Mouse (Mus musculus) neural tube, postnatal 0 days (tissue): ENCODE measurements around the gene Olfr1263. TPM values are rescaled to one million over a fixed set of nuclear protein-coding genes. Genes with fewer than 3 reads are reported as not detected.

Source experiments
- polyA plus RNA-seq: library from polyadenylated mRNA; unstranded; fragments of >200 nt; fragmentation: Nextera tagmentation; extraction: Ambion mirVana; gene quantifications from 2 replicates; pipeline ENCODE4 v1.2.1, GENCODE M21; 2015

Olfr1263 gene
- not detected in 2 replicates for polyA plus RNA-seq

DNA sequence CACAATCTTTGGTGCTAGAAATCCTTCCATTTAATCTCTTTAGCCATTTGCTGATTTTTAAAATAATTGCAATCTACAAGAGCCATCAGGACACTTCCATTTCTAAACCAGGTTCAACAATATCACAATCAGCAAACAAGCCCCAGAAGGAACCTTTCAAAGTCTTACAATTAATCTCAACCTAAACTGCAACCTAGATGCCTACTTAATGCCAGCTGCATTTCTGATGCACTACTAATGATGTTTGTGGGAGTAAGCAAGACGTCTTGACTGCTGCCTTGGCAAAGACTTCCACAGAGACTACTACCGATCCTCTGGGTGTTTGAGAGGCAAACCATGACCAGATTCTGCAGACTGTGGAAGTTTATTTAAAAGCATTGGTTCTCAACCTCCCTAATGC lies at the start of gene Olfr1263:
Gene Olfr1263, plus strand, starts transcription at position 301 of the 400 bp plus-strand sequence.

DNA sequence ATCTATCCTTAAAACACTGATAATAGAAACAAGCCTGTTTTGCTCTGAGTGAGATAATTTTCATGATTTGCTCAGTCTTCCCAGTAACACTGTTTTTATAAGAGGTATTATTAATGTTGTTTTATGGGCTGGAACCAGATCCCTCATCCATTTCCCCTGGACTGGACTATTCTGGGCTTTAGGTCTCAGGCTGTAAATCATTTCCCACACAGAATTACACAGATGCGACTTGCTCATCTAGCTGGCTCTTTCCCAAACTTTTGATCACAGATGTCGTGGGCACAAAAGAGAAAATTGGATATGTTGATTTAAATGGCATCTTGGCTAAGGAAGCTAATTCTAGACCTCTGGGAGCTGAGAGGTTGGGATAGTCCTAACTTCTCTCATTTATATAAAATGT lies 37.7 kb upstream of the Olfr1263 start, which contains the start of gene Olfr1260:
Gene Olfr1260, plus strand, starts transcription at position 157 of the 400 bp plus-strand sequence.

GRCm38 (mm10) chr2:89990921-89991320 lies 21.0 kb upstream of the Olfr1263 start, which contains the start of gene Olfr1261:
Olfr1261 (plus strand) TSS chr2:89991221.

DNA sequence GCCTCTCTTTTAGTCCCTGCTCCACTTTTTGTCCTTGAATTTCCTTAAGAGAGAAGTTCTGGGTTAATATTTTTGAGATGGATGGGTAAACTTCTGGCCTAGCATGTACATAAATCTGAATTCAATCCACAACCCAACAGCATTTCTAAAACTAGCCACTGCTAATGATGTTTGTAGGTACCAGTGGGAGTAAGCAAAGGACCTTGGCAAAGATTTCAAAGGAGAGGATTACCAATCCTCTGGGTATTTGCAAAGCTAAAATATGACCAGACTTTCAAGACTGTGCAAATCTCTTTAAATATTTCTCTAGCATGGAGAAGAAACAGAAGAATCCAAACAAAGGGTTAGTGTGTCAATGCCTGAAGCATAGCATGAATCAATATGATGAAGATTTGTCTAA lies 12.1 kb upstream of the Olfr1263 start, which contains the start of gene Olfr1262:
Gene Olfr1262, plus strand, starts transcription at position 301 of the 400 bp plus-strand sequence.

GRCm38 (mm10) chr2:90025477-90025876 lies 13.5 kb downstream of the Olfr1263 start, which contains the start of gene Olfr1264:
Olfr1264 (minus strand) TSS chr2:90025577.

GRCm38 (mm10) chr2:90035037-90035436 lies 23.1 kb downstream of the Olfr1263 start, which contains the start of gene Olfr1265:
Olfr1265 (plus strand) TSS chr2:90035337.

GRCm38 (mm10) chr2:90063494-90063893 lies 51.6 kb downstream of the Olfr1263 start, which contains the start of gene Olfr140:
Olfr140 (minus strand) TSS chr2:90063594.

Other genes starting within 250 kb of the Olfr1263 start
- gene Olfr1254, start 218.5 kb upstream of the Olfr1263 start, polyA plus RNA-seq: not detected in 2 replicates
- gene Olfr1255, start 200.1 kb upstream of the Olfr1263 start, polyA plus RNA-seq: not detected in 2 replicates
- not detected in 2 replicates for gene Olfr1256, start 170.6 kb upstream of the Olfr1263 start, polyA plus RNA-seq
- gene Olfr48, start 163.9 kb upstream of the Olfr1263 start, polyA plus RNA-seq: 0.13 TPM in 1 of 2 replicates, not detected in the other
- gene Olfr1257, start 133.7 kb upstream of the Olfr1263 start, polyA plus RNA-seq: not detected in 2 replicates
- not detected in 2 replicates for gene Olfr1258, start 84.8 kb upstream of the Olfr1263 start, polyA plus RNA-seq
- gene Olfr1259, start 63.5 kb upstream of the Olfr1263 start, polyA plus RNA-seq: not detected in 2 replicates
- gene Olfr1260, start 37.8 kb upstream of the Olfr1263 start, polyA plus RNA-seq: not detected in 2 replicates
- not detected in 2 replicates for gene Olfr1261, start 20.9 kb upstream of the Olfr1263 start, polyA plus RNA-seq
- gene Olfr1262, start 12.0 kb upstream of the Olfr1263 start, polyA plus RNA-seq: not detected in 2 replicates
- not detected in 2 replicates for gene Olfr1264, start 13.4 kb downstream of the Olfr1263 start, polyA plus RNA-seq
- not detected in 2 replicates for gene Olfr1265, start 23.2 kb downstream of the Olfr1263 start, polyA plus RNA-seq
- not detected in 2 replicates for gene Olfr140, start 51.5 kb downstream of the Olfr1263 start, polyA plus RNA-seq
- not detected in 2 replicates for gene Olfr1269, start 109.3 kb downstream of the Olfr1263 start, polyA plus RNA-seq
- not detected in 2 replicates for gene Olfr32, start 130.2 kb downstream of the Olfr1263 start, polyA plus RNA-seq
- gene Olfr1270, start 141.0 kb downstream of the Olfr1263 start, polyA plus RNA-seq: not detected in 2 replicates
- gene Olfr1506, start 212.4 kb downstream of the Olfr1263 start, polyA plus RNA-seq: not detected in 2 replicates
- not detected in 2 replicates for gene Olfr142, start 245.5 kb downstream of the Olfr1263 start, polyA plus RNA-seq